Mouse (Mus musculus) megakaryocyte progenitor cell, adult 5-6 weeks (primary cell): ENCODE measurements at regions not wholly inside any gene's neighbourhood (a gene's known extent, or its start where the extent isn't known, plus 50 kb on each side); places are given as distances from the start of the nearest gene placed in this dataset.

Source experiments
- ATAC-seq: replicated peaks from 2 replicates; pipeline ENCODE4 v1.8.0; 2016; ENCODE audit warnings: mild to moderate bottlenecking, moderate TSS enrichment, inconsistent platforms; ENCODE audit not compliant: poor library complexity

GRCm38 (mm10) chr4:78785378-78785774, 573.6 kb upstream of the Ptprd start:
- no peak for ATAC-seq

GRCm38 (mm10) chr4:78784675-78785377, 573.1 kb upstream of the Ptprd start:
- ATAC-seq: no peak

- no peak for ATAC-seq
These were observed 572.3 kb upstream of the Ptprd start for GRCm38 (mm10) chr4:78784036-78784435.

GRCm38 (mm10) chr4:78782751-78783150, 571.0 kb upstream of the Ptprd start:
- ATAC-seq: no peak

- peak; percentile 48 for ATAC-seq
These were observed 562.1 kb upstream of the Ptprd start for GRCm38 (mm10) chr4:78773867-78774266.

- ATAC-seq: no peak
These were observed 524.3 kb upstream of the Ptprd start for GRCm38 (mm10) chr4:78736026-78736425.
